Mouse (Mus musculus) hindbrain, embryonic 12.5 days (tissue): ENCODE measurements around the gene Gnpat. TPM values are rescaled to one million over a fixed set of nuclear protein-coding genes. Genes with fewer than 3 reads are reported as not detected.

Experiments
- ATAC-seq: fragments of 200-750 bp; cut with Nextera tagmentation; 2 replicates; pipeline ENCODE4 v1.8.0; 2017; ENCODE audit warnings: moderate TSS enrichment; ENCODE audit not compliant: low FRiP score
- H3K27ac ChIP-seq: fragments of 300-500 bp; sonication (generic); 2 replicates; pipeline ENCODE4 v1.5.1; 2016; ENCODE audit warnings: mild to moderate bottlenecking
- H3K27me3 ChIP-seq: fragments of 300-500 bp; sonication (generic); 2 replicates; pipeline ENCODE4 v1.6.1; 2016; ENCODE audit warnings: mild to moderate bottlenecking
- H3K36me3 ChIP-seq: fragments of 300-500 bp; sonication (generic); 2 replicates; pipeline ENCODE4 v1.6.1; 2016; ENCODE audit warnings: mild to moderate bottlenecking
- H3K4me1 ChIP-seq: fragments of 300-500 bp; sonication (generic); 2 replicates; pipeline ENCODE4 v1.6.1; 2016
- H3K4me2 ChIP-seq: fragments of 300-500 bp; sonication (generic); replicated peaks from 2 replicates; pipeline ENCODE4 v1.6.1; 2016; ENCODE audit warnings: mild to moderate bottlenecking
- H3K4me3 ChIP-seq: fragments of 300-500 bp; sonication (generic); 2 replicates; pipeline ENCODE4 v1.5.1; 2016; ENCODE audit warnings: mild to moderate bottlenecking
- H3K9ac ChIP-seq: fragments of 300-500 bp; sonication (generic); 2 replicates; pipeline ENCODE4 v1.6.1; 2016; ENCODE audit warnings: mild to moderate bottlenecking, moderate library complexity
- H3K9me3 ChIP-seq: fragments of 300-500 bp; sonication (generic); replicated peaks from 2 replicates; pipeline ENCODE4 v1.6.1; 2016; ENCODE audit warnings: mild to moderate bottlenecking
- WGBS: fragments of 180-500 bp; shearing (Covaris S2); methylation state at CpG from one replicate; pipeline ENCODE4 v1.1.7; 2016; 5-methylcytosine and 5-hydroxymethylcytosine counted together
- polyA plus RNA-seq: library from polyadenylated mRNA; unstranded; fragments of >200 nt; fragmentation: Nextera tagmentation; extraction: Ambion mirVana; gene quantifications from 2 replicates; pipeline ENCODE4 v1.2.1, GENCODE M21; 2016

Gene Gnpat
- polyA plus RNA-seq = 103 and 107 TPM in 2 replicates

DNA sequence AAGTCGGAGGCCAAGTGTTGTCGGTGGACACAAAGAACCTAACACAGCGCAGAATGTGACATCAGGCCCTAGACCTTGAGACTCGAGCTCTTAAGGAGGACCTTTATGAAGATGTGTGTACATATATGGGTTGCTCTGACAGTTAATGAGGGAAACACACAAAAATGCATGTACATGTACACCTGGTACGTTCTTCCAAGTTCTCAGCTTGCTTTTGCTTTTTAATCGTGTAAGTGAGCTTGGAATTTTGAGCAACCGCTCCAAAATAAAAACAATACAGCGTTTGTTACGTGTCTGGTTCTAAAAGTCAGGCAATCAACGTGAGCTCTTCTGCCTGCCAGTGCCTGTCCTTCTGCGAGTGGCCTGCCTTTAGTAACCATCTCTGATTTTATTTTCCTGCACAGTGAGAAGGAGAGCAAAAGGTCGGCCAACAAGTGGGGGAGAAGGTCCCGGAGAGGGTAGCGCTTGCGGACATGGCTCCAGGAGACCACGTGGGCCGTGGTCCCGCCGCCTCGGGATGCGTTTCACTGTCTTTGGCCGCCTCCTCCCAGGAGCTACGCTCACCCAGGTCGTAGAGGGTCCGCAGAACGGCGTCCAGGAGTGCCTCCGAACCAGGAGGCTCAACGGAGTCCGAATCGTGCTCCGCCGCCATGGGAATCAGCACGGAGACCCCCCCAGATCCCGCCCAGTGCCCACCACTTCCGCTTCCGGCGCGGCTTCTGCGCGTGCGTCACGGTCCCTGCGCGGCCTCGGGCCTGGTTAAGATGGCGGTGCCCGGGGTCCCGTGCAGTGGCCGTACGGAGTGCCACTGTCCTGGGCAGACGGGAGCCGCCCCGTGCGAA is at the start of gene Gnpat, which contains the start of gene 2810004N23Rik:
Gene Gnpat, plus strand, starts transcription at position 713 of the 842 bp plus-strand sequence.
Gene 2810004N23Rik, minus strand, starts transcription at position 800 of the 842 bp plus-strand sequence.
- Histone ChIP-seq H3K27me3 (no peaks in the 10 kb centered on the region), H3K9me3 (no peaks in the 10 kb centered on the region), H3K4me2 (peak within 1 kb of the TSS; percentile 83), H3K27ac (peak within 1 kb of the TSS; percentile 92), H3K4me1 (peaks cover 17% of the 10 kb centered on the region), H3K36me3 (peaks cover 34% of the 10 kb centered on the region), H3K9ac (peak within 1 kb of the TSS; percentile 94), H3K4me3 (peak within 1 kb of the TSS; percentile 94)
- WGBS = 1% methylated on average over 54 of the region's 55 CpGs
- ATAC-seq = peak; percentile 99

DNA sequence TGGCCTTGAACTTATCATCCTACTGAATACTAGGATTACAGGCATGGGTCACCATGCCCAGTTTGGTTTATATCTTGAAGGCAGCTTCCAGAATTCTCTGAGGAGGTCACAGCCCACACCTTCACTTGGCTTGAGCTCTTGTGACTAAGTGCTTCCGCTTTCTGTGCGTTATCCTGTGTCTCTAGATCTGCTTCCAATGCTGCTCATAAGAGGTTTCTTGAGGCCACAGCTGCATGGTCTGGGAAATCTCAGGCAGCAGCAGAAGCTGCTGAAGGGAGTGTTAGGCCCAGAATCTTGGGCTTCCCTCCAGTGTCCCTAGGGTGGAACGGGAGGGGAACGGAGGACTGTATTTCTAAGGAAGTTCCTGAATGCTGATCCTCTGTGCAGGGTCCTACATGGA is 49.5 kb upstream of the Gnpat start:
- WGBS = 97% methylated on average over 4 of the region's 4 CpGs
- peaks cover 32% of the 10 kb centered on the region for H3K36me3 ChIP-seq
- peaks cover 7% of the 10 kb centered on the region for H3K9me3 ChIP-seq
- no peak overlapping the region for H3K4me3 ChIP-seq
- no peak for ATAC-seq
- H3K4me2 ChIP-seq = no peak overlapping the region
- no peak overlapping the region for H3K27ac ChIP-seq
- H3K4me1 ChIP-seq = peaks cover 14% of the 10 kb centered on the region
- H3K9ac ChIP-seq = no peak overlapping the region
- H3K27me3 ChIP-seq = peaks cover 4% of the 10 kb centered on the region; the same call in 1 of the 2 replicates

DNA sequence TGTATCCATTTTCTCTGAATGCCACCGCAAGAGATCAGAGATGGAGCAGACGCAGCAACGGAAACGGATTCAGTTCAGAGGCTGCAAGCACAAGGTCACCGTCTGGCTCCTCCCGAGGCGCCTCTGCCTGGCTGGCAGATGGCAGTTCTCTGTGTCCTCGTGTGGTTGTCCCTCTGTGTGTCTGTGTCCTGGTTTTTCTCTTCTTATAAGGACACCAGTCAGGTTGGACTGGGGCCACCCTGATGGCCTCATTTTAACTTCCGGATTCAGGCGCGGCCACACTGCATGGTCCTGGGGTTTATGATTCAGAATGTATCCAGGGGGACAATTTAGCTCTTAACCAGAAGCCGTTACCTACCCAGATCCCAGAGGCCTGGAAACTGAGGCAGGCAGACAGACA is 47.0 kb upstream of the Gnpat start:
- Histone ChIP-seq H3K36me3 (peaks cover 52% of the 10 kb centered on the region), H3K27ac (no peak overlapping the region), H3K4me1 (peaks cover 5% of the 10 kb centered on the region), H3K27me3 (peaks cover 13% of the 10 kb centered on the region), H3K9me3 (peaks cover 7% of the 10 kb centered on the region), H3K4me3 (no peak overlapping the region), H3K4me2 (no peak overlapping the region), H3K9ac (no peak overlapping the region)
- 89% methylated on average over 12 of the region's 12 CpGs for WGBS
- no peak for ATAC-seq

DNA sequence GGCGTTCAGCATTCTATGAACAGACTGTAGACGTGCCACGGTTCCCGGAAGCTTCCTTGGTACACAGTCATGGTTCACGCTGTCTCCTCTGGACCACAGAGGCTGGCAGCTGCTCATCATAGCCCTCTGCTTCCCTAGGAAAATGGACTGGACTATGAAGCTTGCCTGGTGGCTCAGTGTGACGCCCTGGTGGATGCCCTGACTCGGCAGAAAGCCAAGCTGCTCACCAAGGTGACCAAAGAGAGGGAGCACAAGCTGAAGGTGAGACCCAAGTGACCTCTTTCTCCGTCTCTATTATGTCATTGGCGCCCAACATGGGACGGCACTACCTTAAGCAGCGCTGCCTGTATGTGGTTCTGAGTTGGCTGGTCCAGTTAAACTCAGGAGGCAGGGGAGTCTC is 46.0 kb upstream of the Gnpat start:
- Histone ChIP-seq H3K4me1 (no peaks in the 10 kb centered on the region), H3K9me3 (peaks cover 7% of the 10 kb centered on the region), H3K27me3 (peaks cover 13% of the 10 kb centered on the region), H3K27ac (no peak overlapping the region), H3K4me2 (no peak overlapping the region), H3K9ac (no peak overlapping the region), H3K36me3 (peaks cover 57% of the 10 kb centered on the region), H3K4me3 (no peak overlapping the region)
- WGBS = 90% methylated on average over 11 of the region's 11 CpGs
- no peak for ATAC-seq

DNA sequence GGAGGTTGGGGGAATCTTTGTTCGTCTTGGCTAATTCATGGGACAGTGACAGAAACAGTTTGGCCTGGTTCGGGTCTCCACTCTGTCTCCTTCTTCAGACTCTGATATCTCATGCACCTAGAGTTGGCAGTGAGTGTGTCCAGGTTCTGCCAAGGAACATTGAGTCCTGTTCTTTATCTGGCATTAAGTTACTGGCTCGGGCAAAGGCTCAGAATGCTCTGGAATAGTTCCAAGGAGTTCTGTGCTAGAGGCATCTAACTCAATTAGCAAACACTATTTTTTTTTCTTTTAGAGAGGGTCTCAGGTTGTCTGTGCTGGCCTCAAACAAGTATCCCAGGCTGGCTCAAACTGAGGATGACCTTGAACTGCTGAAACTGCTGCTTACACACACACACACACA is 45.5 kb upstream of the Gnpat start:
- Histone ChIP-seq H3K4me2 (no peak overlapping the region), H3K4me1 (no peaks in the 10 kb centered on the region), H3K9me3 (peaks cover 7% of the 10 kb centered on the region), H3K27ac (no peak overlapping the region), H3K36me3 (peaks cover 61% of the 10 kb centered on the region), H3K27me3 (peaks cover 13% of the 10 kb centered on the region), H3K4me3 (no peak overlapping the region), H3K9ac (no peak overlapping the region)
- ATAC-seq = no peak
- 96% methylated on average over 3 of the region's 3 CpGs for WGBS

DNA sequence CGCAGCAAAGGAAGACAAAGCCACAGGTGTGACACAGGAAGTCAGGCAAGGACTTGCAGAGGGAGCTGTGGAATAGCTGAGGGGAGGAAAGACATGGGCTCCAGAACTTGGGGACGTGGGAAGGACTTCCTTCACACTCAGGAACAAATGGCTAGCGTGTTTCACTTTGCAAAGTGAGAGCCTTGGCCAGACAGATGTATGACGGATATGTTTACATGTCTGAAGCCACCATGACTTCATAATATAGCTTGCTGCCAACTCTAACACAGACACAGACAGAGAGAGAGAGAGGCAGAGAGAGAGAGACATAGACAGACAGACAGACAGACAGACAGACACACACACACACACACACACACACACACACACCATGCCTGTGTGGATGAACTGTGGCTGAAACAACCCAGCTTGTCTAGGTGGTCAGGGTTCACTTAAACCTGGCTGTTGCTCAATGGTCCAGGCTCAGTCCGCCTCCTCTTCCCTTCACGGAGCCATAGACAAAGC is 43.2 kb upstream of the Gnpat start:
- Histone ChIP-seq H3K4me3 (no peak overlapping the region), H3K9me3 (peaks cover 7% of the 10 kb centered on the region), H3K36me3 (peaks cover 79% of the 10 kb centered on the region), H3K27me3 (peaks cover 13% of the 10 kb centered on the region), H3K4me1 (no peaks in the 10 kb centered on the region), H3K27ac (no peak overlapping the region), H3K9ac (no peak overlapping the region), H3K4me2 (no peak overlapping the region)
- WGBS = 74% methylated on average over 6 of the region's 6 CpGs
- ATAC-seq = no peak

DNA sequence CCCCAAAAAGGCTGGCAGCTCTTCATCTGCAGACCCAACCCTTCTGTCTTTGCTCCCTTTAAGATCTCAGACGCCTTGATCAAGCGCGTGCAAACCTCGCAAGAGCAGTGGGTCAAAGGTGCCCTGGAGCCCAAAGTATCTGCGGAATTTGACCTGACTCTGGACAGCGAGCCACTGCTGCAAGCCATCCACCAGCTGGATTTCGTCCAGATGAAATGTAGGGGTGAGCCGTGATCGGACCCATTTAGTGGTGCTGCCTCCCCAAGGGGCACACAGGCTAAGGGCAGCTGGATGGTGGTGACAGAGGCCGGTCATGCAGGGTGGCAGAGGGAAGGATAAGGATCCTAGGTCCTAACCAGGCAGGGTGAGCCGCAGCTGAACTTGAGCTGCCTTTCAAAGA is 42.7 kb upstream of the Gnpat start:
- Histone ChIP-seq H3K27me3 (peaks cover 13% of the 10 kb centered on the region), H3K27ac (no peak overlapping the region), H3K4me3 (no peak overlapping the region), H3K4me1 (no peaks in the 10 kb centered on the region), H3K9me3 (peaks cover 7% of the 10 kb centered on the region), H3K4me2 (no peak overlapping the region), H3K36me3 (peaks cover 80% of the 10 kb centered on the region), H3K9ac (no peak overlapping the region)
- no peak for ATAC-seq
- 76% methylated on average over 11 of the region's 11 CpGs for WGBS

DNA sequence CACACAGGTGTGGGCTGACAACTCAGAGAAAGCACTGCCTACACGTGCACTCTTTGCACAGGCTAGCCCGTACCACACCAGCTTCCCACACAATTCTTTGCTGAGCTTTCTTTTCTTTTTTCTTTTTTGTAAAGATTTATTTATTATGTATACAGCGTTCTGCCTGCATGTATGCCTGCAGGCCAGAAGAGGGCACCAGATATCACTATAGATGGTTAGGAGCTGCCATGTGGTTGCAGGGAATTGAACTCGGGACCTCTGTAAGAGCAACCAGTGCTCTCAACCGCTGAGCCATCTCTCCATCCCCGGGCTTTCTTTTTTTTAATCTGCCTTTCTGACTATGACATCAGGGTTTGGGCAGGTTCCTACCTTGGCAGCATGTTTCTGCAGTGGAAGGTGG is 39.3 kb upstream of the Gnpat start:
- H3K27ac ChIP-seq = no peak overlapping the region
- peaks cover 14% of the 10 kb centered on the region for H3K27me3 ChIP-seq
- no peak overlapping the region for H3K9ac ChIP-seq
- H3K9me3 ChIP-seq = no peaks in the 10 kb centered on the region
- no peak overlapping the region for H3K4me3 ChIP-seq
- H3K36me3 ChIP-seq = peaks cover 49% of the 10 kb centered on the region
- no peaks in the 10 kb centered on the region for H3K4me1 ChIP-seq
- WGBS = 84% methylated on average over 6 of the region's 6 CpGs
- no peak overlapping the region for H3K4me2 ChIP-seq
- no peak for ATAC-seq

DNA sequence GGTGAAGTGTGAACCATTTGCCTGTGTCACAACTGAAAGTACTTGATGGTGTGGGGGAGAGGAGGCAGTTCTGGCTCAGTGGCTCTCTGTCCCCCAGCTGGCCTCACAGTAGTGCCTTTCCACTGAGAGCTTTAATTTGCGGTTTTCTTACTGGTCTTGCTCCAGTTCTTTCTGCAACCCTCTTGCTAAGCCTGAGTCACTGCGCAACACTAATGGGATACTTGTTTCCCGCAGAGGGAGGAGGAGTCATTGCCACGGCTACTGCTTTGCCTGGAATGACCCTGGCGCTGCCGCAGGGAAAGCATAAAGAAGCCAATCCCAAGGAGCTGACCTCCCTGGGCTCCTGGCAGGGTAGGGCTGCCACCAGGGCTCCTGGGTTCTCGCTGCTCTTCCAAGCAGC is 36.2 kb upstream of the Gnpat start:
- Histone ChIP-seq H3K4me1 (no peaks in the 10 kb centered on the region), H3K4me3 (no peak overlapping the region), H3K4me2 (no peak overlapping the region), H3K36me3 (peaks cover 45% of the 10 kb centered on the region), H3K9me3 (no peaks in the 10 kb centered on the region), H3K9ac (no peak overlapping the region), H3K27me3 (peaks cover 4% of the 10 kb centered on the region; the same call in 1 of the 2 replicates), H3K27ac (no peak overlapping the region)
- no peak for ATAC-seq
- 24% methylated on average over 7 of the region's 7 CpGs for WGBS

DNA sequence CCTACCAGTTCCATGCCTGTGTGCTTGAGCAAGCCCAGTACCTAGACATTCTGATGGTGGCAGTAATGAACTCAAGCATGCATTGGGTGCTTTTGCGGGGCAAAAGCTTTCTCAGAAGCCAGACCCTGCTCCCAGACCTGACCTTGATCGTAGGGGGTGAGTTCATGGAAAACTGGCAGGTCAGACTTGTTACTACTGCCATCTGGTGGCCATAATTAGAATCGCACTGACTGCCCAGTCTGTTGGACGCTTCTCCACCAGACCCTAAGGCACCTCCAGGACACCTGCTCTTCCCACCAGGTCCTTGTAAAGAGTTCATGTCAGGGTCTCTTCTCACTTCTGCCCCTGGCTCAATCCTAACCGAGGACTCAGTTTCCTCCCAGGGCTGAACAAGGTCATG is 35.4 kb upstream of the Gnpat start:
- Histone ChIP-seq H3K27me3 (peaks cover 4% of the 10 kb centered on the region; the same call in 1 of the 2 replicates), H3K4me2 (no peak overlapping the region), H3K9ac (no peak overlapping the region), H3K4me3 (no peak overlapping the region), H3K36me3 (peaks cover 40% of the 10 kb centered on the region), H3K27ac (no peak overlapping the region), H3K9me3 (no peaks in the 10 kb centered on the region), H3K4me1 (no peaks in the 10 kb centered on the region)
- ATAC-seq = no peak
- 4% methylated on average over 5 of the region's 5 CpGs for WGBS

DNA sequence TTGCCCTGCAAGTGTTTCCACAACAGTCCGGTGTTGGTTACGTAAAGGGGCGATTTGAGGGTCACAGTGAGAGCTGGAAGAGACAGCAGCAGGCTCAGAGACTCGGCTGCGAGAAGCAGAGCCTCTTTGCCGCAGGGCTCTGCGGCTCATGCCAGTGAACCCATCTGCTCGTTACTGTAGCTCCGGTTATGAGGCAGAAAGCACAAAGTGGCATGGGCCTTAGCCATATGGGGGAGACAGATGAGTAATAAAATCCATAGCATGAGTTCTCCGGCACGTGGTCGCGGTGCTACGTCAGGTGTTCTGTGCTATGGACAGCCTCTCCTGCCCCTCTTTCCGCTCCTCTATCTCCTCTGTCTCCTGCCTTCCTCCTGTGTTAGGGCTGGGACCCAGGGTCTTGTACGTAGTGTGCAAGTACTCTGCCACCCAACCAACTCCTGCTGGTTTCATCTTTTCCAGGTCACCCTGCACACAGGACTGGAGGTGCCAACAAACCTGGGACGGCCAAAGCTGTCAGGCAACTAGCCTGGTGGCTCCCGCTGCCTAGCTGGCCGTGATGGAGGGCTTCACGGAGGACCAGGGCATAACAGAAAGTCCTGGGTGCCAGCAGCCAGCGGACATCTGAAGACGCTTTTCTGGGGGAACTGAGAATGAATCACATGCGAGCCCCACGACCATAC is 34.1 kb upstream of the Gnpat start:
- Histone ChIP-seq H3K9ac (no peak overlapping the region), H3K36me3 (peaks cover 27% of the 10 kb centered on the region), H3K4me3 (no peak overlapping the region), H3K27me3 (peaks cover 4% of the 10 kb centered on the region; the same call in 1 of the 2 replicates), H3K9me3 (no peaks in the 10 kb centered on the region), H3K27ac (no peak overlapping the region), H3K4me1 (no peaks in the 10 kb centered on the region), H3K4me2 (no peak overlapping the region)
- 85% methylated on average over 24 of the region's 24 CpGs for WGBS
- ATAC-seq = no peak

DNA sequence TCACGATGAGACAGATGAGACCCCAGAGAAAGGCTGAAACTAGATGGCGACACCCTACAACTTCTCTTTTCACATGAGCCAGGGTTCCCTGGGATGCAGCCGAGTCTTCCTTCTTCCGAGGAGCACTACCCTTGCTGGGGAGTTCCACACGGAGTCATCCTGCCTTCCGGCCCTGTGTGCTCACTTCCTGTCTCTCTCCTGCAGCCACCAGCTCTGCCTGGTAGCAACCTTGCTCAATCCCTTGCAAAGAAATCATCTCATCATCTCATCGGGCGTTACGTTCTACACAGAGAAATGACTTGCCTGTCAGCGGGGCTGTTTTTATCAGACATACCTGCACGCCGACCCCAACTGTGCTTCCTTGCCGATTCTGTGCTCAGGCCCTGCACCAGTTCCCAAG is 32.8 kb upstream of the Gnpat start:
- no peak for ATAC-seq
- Histone ChIP-seq H3K36me3 (peaks cover 19% of the 10 kb centered on the region), H3K27me3 (peaks cover 4% of the 10 kb centered on the region; the same call in 1 of the 2 replicates), H3K27ac (no peak overlapping the region), H3K9me3 (no peaks in the 10 kb centered on the region), H3K4me3 (no peak overlapping the region), H3K4me1 (no peaks in the 10 kb centered on the region), H3K9ac (no peak overlapping the region), H3K4me2 (no peak overlapping the region)
- WGBS = 74% methylated on average over 13 of the region's 13 CpGs
